Mouse (Mus musculus) hindbrain, embryonic 16.5 days (tissue): ENCODE measurements at regions not wholly inside any gene's neighbourhood (a gene's known extent, or its start where the extent isn't known, plus 50 kb on each side); places are given as distances from the start of the nearest gene placed in this dataset.

ENCODE experiments used
- ATAC-seq: fragments of 200-750 bp; cut with Nextera tagmentation; 2 replicates; pipeline ENCODE4 v1.8.0; 2017; ENCODE audit warnings: moderate TSS enrichment, moderate library complexity
- H3K27ac ChIP-seq: fragments of 300-500 bp; sonication (generic); 2 replicates; pipeline ENCODE4 v1.5.1; 2014; ENCODE audit warnings: low read depth, mild to moderate bottlenecking, control low read depth, low read length, moderate library complexity
- H3K27me3 ChIP-seq: fragments of 300-500 bp; sonication (generic); replicated peaks from 2 replicates; pipeline ENCODE4 v1.6.1; 2014; ENCODE audit warnings: low read length; ENCODE audit not compliant: control insufficient read depth, insufficient read depth
- H3K36me3 ChIP-seq: fragments of 300-500 bp; sonication (generic); 2 replicates; pipeline ENCODE4 v1.6.1; 2014; ENCODE audit warnings: mild to moderate bottlenecking, low read length, moderate library complexity, mixed read lengths; ENCODE audit not compliant: control insufficient read depth, insufficient read depth
- H3K4me1 ChIP-seq: fragments of 300-500 bp; sonication (generic); 2 replicates; pipeline ENCODE4 v1.6.1; 2014; ENCODE audit warnings: low read depth, low read length; ENCODE audit not compliant: control insufficient read depth, insufficient read depth
- H3K4me2 ChIP-seq: fragments of 300-500 bp; sonication (generic); 2 replicates; pipeline ENCODE4 v1.6.1; 2014; ENCODE audit warnings: mild to moderate bottlenecking, low read length, control low read depth, moderate library complexity
- H3K4me3 ChIP-seq: fragments of 300-500 bp; sonication (generic); 2 replicates; pipeline ENCODE4 v1.5.1; 2014; ENCODE audit warnings: mild to moderate bottlenecking, low read length, control low read depth, moderate library complexity
- H3K9ac ChIP-seq: fragments of 300-500 bp; sonication (generic); 2 replicates; pipeline ENCODE4 v1.6.1; 2014; ENCODE audit warnings: low read depth, mild to moderate bottlenecking, control low read depth, low read length, moderate library complexity
- H3K9me3 ChIP-seq: fragments of 300-500 bp; sonication (generic); 2 replicates; pipeline ENCODE4 v1.6.1; 2014; ENCODE audit warnings: mild to moderate bottlenecking, low read length, moderate library complexity; ENCODE audit not compliant: control insufficient read depth
- WGBS: fragments of 180-500 bp; shearing (Covaris S2); extraction: QIAGEN DNeasy Blood & Tissue Kit; methylation state at CpG from one replicate; pipeline ENCODE4 v1.1.7; 2014; 5-methylcytosine and 5-hydroxymethylcytosine counted together

DNA sequence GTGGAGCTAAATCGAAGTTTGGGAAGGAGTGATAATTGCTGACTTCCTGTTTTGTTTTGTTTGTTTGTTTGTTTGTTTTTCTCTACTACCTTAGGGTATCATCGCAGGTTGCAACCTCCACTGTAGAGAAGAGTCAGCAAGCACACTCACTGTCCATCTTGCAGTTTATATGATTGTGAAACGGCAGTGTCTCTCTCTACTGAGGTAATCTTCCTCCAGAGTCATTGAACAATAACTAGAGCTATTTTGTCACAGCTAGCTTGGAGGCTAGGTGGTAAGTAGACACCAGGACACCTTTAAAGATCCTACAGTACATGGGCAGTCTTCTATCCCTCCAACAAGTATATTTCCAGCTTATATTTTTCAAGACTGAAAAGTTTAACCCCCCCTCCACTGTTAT is 82.0 kb upstream of the Dazl start:
- H3K4me1 ChIP-seq: no peaks in the 10 kb centered on the region
- no peak overlapping the region for H3K4me2 ChIP-seq
- no peaks in the 10 kb centered on the region for H3K9me3 ChIP-seq
- H3K27ac ChIP-seq: no peak overlapping the region
- no peaks in the 10 kb centered on the region for H3K36me3 ChIP-seq
- no peak for ATAC-seq
- H3K27me3 ChIP-seq: no peaks in the 10 kb centered on the region
- H3K4me3 ChIP-seq: no peak overlapping the region
- H3K9ac ChIP-seq: no peak overlapping the region
- WGBS: 92% methylated on average over 3 of the region's 3 CpGs

DNA sequence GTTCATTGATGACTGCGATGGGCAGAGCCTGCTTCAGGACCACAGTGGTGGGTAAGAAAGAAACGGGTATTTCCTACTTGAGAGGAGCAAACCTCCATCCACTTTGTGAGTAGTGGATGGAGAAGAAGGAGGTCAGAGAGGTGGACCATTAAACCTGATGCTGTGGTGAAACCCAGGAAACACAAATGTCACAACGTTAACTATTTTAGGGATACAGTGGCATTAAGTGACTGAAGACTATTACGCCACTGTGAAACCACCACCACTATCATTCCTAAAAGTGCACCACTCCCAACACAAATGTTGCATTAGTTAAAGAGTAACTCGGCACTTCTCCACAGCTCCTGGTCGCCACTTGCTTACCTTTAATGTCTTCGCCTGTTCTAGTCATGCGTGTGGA is 83.3 kb upstream of the Dazl start:
- 96% methylated on average over 8 of the region's 8 CpGs for WGBS
- Histone ChIP-seq H3K27ac (no peak overlapping the region), H3K36me3 (no peaks in the 10 kb centered on the region), H3K27me3 (no peaks in the 10 kb centered on the region), H3K9ac (no peak overlapping the region), H3K9me3 (no peaks in the 10 kb centered on the region), H3K4me3 (no peak overlapping the region), H3K4me2 (no peak overlapping the region), H3K4me1 (no peaks in the 10 kb centered on the region)
- no peak for ATAC-seq

- no peak overlapping the region for H3K27ac ChIP-seq
- H3K9ac ChIP-seq: no peak overlapping the region
- ATAC-seq: no peak
- no peaks in the 10 kb centered on the region for H3K36me3 ChIP-seq
- no peaks in the 10 kb centered on the region for H3K27me3 ChIP-seq
- 91% methylated on average over 3 of the region's 3 CpGs for WGBS
- no peak overlapping the region for H3K4me3 ChIP-seq
- no peaks in the 10 kb centered on the region for H3K4me1 ChIP-seq
- no peaks in the 10 kb centered on the region for H3K9me3 ChIP-seq
- H3K4me2 ChIP-seq: no peak overlapping the region
These were observed 84.8 kb upstream of the Dazl start for GRCm38 (mm10) chr17:50378141-50378727.

DNA sequence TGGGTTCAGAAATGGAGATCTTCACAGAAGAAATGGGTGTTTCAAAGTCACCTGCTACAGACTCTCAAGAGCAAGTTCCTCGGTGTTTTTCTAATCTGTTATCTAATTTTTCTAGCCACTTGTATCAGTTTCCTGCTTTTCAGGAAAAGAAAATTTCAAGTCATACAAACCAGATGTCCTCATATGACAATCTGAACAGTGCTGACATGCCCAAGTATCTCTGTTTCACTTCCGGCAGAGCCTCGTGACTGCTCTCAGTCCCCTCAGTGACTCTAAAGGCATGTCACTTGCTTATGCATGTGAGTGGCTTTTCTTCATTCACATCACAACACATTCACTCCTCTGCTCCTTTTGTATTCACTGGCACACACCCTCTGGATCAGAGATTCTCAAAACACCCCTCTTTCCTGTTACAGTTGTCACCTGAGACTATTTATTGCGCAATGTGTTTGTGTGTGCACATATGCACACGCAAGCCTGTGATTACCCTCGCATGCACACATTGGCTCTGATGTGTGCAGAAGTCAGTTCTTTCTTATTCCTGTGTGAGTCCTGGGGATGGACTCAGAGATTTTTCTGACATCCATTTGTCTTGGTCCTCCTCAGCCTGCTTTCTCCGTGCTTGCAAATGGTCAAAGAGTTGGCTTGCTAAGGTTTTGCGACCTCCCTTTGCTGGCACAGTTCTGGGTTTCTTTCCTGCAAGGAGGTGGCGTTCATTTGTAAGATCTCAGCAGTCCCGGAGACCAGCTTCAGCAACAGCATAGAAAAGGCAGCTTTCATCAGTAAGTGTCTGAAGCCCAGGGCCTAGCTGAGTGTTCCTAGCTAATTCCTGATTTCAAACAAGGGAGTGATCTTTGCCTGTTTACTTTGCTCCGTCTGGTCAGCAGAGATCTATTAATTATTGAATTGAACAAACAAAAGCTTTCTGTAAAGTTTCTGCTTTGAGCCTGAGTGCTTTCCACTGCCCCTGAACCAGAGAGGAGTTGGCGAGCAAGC is 95.6 kb upstream of the Dazl start:
- Histone ChIP-seq H3K27me3 (no peaks in the 10 kb centered on the region), H3K27ac (no peak overlapping the region), H3K4me2 (no peak overlapping the region), H3K36me3 (no peaks in the 10 kb centered on the region), H3K9ac (no peak overlapping the region), H3K4me3 (no peak overlapping the region), H3K9me3 (no peaks in the 10 kb centered on the region), H3K4me1 (no peaks in the 10 kb centered on the region)
- ATAC-seq: no peak
- WGBS: 84% methylated on average over 12 of the region's 12 CpGs

GRCm38 (mm10) chr17:50390151-50390550 is 96.7 kb upstream of the Dazl start:
- Histone ChIP-seq H3K9ac (no peak overlapping the region), H3K27ac (no peak overlapping the region), H3K4me2 (no peak overlapping the region), H3K4me1 (no peaks in the 10 kb centered on the region), H3K36me3 (no peaks in the 10 kb centered on the region), H3K4me3 (no peak overlapping the region), H3K27me3 (no peaks in the 10 kb centered on the region), H3K9me3 (no peaks in the 10 kb centered on the region)
- no peak for ATAC-seq
- WGBS: 79% methylated on average over 1 of the region's 1 CpGs

DNA sequence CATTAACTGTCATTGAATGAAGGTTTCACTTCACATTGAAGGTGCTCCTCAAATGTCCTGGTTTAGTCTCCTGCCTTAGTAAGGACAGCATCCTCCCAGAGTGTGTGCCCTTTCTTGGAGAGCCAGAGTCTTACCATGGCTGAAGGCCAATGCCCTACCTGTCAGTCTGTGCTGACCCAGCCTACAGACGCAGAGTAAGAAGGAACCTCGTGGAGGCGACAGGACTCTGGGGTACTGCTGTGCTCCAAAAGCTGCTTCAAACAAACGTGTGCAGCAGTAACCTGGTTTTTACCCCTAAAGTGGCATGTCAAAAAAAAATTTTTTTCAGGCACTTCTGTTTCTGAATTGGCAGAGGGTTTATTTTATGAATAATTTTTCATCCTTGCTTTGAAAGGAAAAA is 97.8 kb upstream of the Dazl start:
- H3K4me1 ChIP-seq: no peaks in the 10 kb centered on the region
- no peak overlapping the region for H3K4me2 ChIP-seq
- H3K4me3 ChIP-seq: no peak overlapping the region
- H3K27me3 ChIP-seq: no peaks in the 10 kb centered on the region
- ATAC-seq: no peak
- no peaks in the 10 kb centered on the region for H3K9me3 ChIP-seq
- WGBS: 86% methylated on average over 4 of the region's 4 CpGs
- no peak overlapping the region for H3K9ac ChIP-seq
- H3K36me3 ChIP-seq: no peaks in the 10 kb centered on the region
- no peak overlapping the region for H3K27ac ChIP-seq

GRCm38 (mm10) chr17:50391996-50392395 is 98.6 kb upstream of the Dazl start:
- WGBS: 91% methylated on average over 11 of the region's 11 CpGs
- no peaks in the 10 kb centered on the region for H3K36me3 ChIP-seq
- no peaks in the 10 kb centered on the region for H3K4me1 ChIP-seq
- no peaks in the 10 kb centered on the region for H3K27me3 ChIP-seq
- no peak overlapping the region for H3K4me3 ChIP-seq
- H3K27ac ChIP-seq: no peak overlapping the region
- no peak overlapping the region for H3K9ac ChIP-seq
- H3K4me2 ChIP-seq: no peak overlapping the region
- no peak for ATAC-seq
- H3K9me3 ChIP-seq: no peaks in the 10 kb centered on the region

- Histone ChIP-seq H3K27ac (no peak overlapping the region), H3K27me3 (no peaks in the 10 kb centered on the region), H3K36me3 (no peaks in the 10 kb centered on the region), H3K9ac (no peak overlapping the region), H3K4me3 (no peak overlapping the region), H3K4me1 (no peaks in the 10 kb centered on the region), H3K4me2 (no peak overlapping the region), H3K9me3 (no peaks in the 10 kb centered on the region)
- 89% methylated on average over 6 of the region's 6 CpGs for WGBS
- ATAC-seq: no peak
These were observed 99.0 kb upstream of the Dazl start for GRCm38 (mm10) chr17:50392428-50392827.

GRCm38 (mm10) chr17:50392966-50393365 is 99.5 kb upstream of the Dazl start:
- H3K27ac ChIP-seq: no peak overlapping the region
- 92% methylated on average over 2 of the region's 2 CpGs for WGBS
- no peak overlapping the region for H3K9ac ChIP-seq
- no peaks in the 10 kb centered on the region for H3K36me3 ChIP-seq
- H3K4me1 ChIP-seq: no peaks in the 10 kb centered on the region
- no peaks in the 10 kb centered on the region for H3K27me3 ChIP-seq
- no peaks in the 10 kb centered on the region for H3K9me3 ChIP-seq
- no peak overlapping the region for H3K4me2 ChIP-seq
- ATAC-seq: no peak
- H3K4me3 ChIP-seq: no peak overlapping the region
